Mouse (Mus musculus) kidney, embryonic 15.5 days (tissue): Measurements from ENCODE around the gene Olfr957. TPM values are rescaled to one million over a fixed set of nuclear protein-coding genes. Genes with fewer than 3 reads are reported as not detected.

ENCODE experiments used
- ATAC-seq: fragments of 200-750 bp; cut with Nextera tagmentation; replicated peaks from 2 replicates; pipeline ENCODE4 v1.8.0; 2017; ENCODE audit warnings: moderate TSS enrichment; ENCODE audit not compliant: low FRiP score
- H3K27ac ChIP-seq: fragments of 300-500 bp; sonication (generic); 2 replicates; pipeline ENCODE4 v1.5.1; 2015; ENCODE audit warnings: mild to moderate bottlenecking, inconsistent platforms
- H3K27me3 ChIP-seq: fragments of 300-500 bp; sonication (generic); 2 replicates; pipeline ENCODE4 v1.6.1; 2015; ENCODE audit warnings: inconsistent platforms
- H3K36me3 ChIP-seq: fragments of 300-500 bp; sonication (generic); 2 replicates; pipeline ENCODE4 v1.6.1; 2015; ENCODE audit warnings: inconsistent platforms
- H3K4me1 ChIP-seq: fragments of 300-500 bp; sonication (generic); 2 replicates; pipeline ENCODE4 v1.6.1; 2015; ENCODE audit warnings: inconsistent platforms
- H3K4me2 ChIP-seq: fragments of 300-500 bp; sonication (generic); 2 replicates; pipeline ENCODE4 v1.6.1; 2015; ENCODE audit warnings: moderate library complexity, mild to moderate bottlenecking, inconsistent platforms
- H3K4me3 ChIP-seq: fragments of 300-500 bp; sonication (generic); replicated peaks from 2 replicates; pipeline ENCODE4 v1.5.1; 2015; ENCODE audit warnings: mild to moderate bottlenecking, inconsistent platforms
- H3K9ac ChIP-seq: fragments of 300-500 bp; sonication (generic); 2 replicates; pipeline ENCODE4 v1.6.1; 2015; ENCODE audit warnings: mild to moderate bottlenecking, inconsistent platforms
- H3K9me3 ChIP-seq: fragments of 300-500 bp; sonication (generic); replicated peaks from 2 replicates; pipeline ENCODE4 v1.6.1; 2016; ENCODE audit warnings: inconsistent platforms
- WGBS: fragments of 180-500 bp; shearing (Covaris S2); methylation state at CpG from one replicate; pipeline ENCODE4 v1.1.7; 2015; ENCODE audit warnings: mixed read lengths; 5-methylcytosine and 5-hydroxymethylcytosine counted together
- polyA plus RNA-seq: library from polyadenylated mRNA; unstranded; fragments of >200 nt; fragmentation: Nextera tagmentation; extraction: Ambion mirVana; gene quantifications from 2 replicates; pipeline ENCODE4 v1.2.1, GENCODE M21; 2015

The Olfr957 gene
- not detected in 2 replicates for polyA plus RNA-seq

DNA sequence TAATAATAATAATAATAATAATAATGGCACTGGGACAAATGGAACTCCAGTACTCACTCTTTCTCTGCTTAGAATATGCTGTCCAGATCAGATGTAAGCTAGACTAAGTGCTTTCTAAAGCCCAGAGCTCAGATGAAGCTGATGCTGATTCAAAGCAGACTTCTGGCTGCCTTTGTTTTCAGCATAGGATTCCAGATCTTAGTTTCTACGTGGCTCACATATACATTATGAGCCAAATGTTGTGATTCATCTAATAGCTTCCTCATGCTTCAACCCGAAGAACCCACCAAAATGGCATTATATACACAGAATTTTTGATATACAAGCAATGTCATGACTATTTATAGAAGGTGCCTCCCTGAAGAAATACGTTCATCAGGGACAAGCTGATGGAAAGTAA is at the start of gene Olfr957:
Gene Olfr957, minus strand, starts transcription at position 279 of the 400 bp plus-strand sequence.
- no peaks in the 10 kb centered on the region for H3K4me1 ChIP-seq
- ATAC-seq = no peak
- no peaks in the 10 kb centered on the region for H3K36me3 ChIP-seq
- H3K9ac ChIP-seq = no peak within 1 kb of the TSS
- H3K9me3 ChIP-seq = no peaks in the 10 kb centered on the region
- H3K4me3 ChIP-seq = no peak within 1 kb of the TSS
- H3K27me3 ChIP-seq = no peaks in the 10 kb centered on the region
- 61% methylated on average over 3 of the region's 3 CpGs for WGBS
- H3K4me2 ChIP-seq = no peak within 1 kb of the TSS
- no peak within 1 kb of the TSS for H3K27ac ChIP-seq

GRCm38 (mm10) chr9:39558349-39558647 is 42.7 kb upstream of the Olfr957 start:
- no peak overlapping the region for H3K4me3 ChIP-seq
- H3K4me2 ChIP-seq = no peak overlapping the region
- ATAC-seq = no peak
- no peak overlapping the region for H3K27ac ChIP-seq
- H3K9ac ChIP-seq = no peak overlapping the region
- no peaks in the 10 kb centered on the region for H3K9me3 ChIP-seq
- no peaks in the 10 kb centered on the region for H3K27me3 ChIP-seq
- no peaks in the 10 kb centered on the region for H3K36me3 ChIP-seq
- H3K4me1 ChIP-seq = no peaks in the 10 kb centered on the region

GRCm38 (mm10) chr9:39557529-39558348 is 42.1 kb upstream of the Olfr957 start:
- no peak overlapping the region for H3K9ac ChIP-seq
- no peak overlapping the region for H3K27ac ChIP-seq
- WGBS = 65% methylated on average over 3 of the region's 3 CpGs
- no peak overlapping the region for H3K4me3 ChIP-seq
- no peaks in the 10 kb centered on the region for H3K36me3 ChIP-seq
- H3K9me3 ChIP-seq = no peaks in the 10 kb centered on the region
- H3K4me1 ChIP-seq = no peaks in the 10 kb centered on the region
- no peaks in the 10 kb centered on the region for H3K27me3 ChIP-seq
- no peak for ATAC-seq
- H3K4me2 ChIP-seq = no peak overlapping the region

DNA sequence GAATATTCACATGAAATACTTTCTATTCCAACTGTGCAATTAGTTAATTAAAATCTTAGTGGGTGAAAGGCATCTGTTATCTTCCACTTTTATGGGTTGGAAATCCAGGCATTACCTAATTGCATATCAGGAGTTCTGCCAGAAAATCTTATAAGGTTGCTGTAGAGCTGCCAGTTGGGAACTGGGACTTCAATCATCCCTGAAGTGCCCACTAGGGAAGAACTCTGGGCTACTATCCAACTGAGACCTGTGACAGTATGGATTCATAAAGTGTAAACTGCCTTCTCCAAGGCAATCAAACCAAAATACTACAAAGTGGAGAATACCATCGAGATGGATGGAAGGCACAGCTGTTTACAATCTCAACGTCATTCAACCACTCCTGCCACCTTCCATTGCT is 38.3 kb upstream of the Olfr957 start, which contains the start of gene Olfr958:
Gene Olfr958, minus strand, starts transcription at position 109 of the 400 bp plus-strand sequence.
- Histone ChIP-seq H3K36me3 (no peaks in the 10 kb centered on the region), H3K4me3 (no peak within 1 kb of the TSS), H3K9ac (no peak within 1 kb of the TSS), H3K4me2 (no peak within 1 kb of the TSS), H3K4me1 (no peaks in the 10 kb centered on the region), H3K27me3 (no peaks in the 10 kb centered on the region), H3K27ac (no peak within 1 kb of the TSS), H3K9me3 (no peaks in the 10 kb centered on the region)
- whole genome bisulfite sequencing = 81% methylated on average over 2 of the region's 2 CpGs
- ATAC-seq = no peak

GRCm38 (mm10) chr9:39550806-39551205 is 35.2 kb upstream of the Olfr957 start:
- Histone ChIP-seq H3K27me3 (no peaks in the 10 kb centered on the region), H3K27ac (no peak overlapping the region), H3K4me2 (no peak overlapping the region), H3K4me3 (no peak overlapping the region), H3K36me3 (no peaks in the 10 kb centered on the region), H3K4me1 (no peaks in the 10 kb centered on the region), H3K9ac (no peak overlapping the region), H3K9me3 (no peaks in the 10 kb centered on the region)
- ATAC-seq = no peak
- WGBS = 77% methylated on average over 5 of the region's 5 CpGs

DNA sequence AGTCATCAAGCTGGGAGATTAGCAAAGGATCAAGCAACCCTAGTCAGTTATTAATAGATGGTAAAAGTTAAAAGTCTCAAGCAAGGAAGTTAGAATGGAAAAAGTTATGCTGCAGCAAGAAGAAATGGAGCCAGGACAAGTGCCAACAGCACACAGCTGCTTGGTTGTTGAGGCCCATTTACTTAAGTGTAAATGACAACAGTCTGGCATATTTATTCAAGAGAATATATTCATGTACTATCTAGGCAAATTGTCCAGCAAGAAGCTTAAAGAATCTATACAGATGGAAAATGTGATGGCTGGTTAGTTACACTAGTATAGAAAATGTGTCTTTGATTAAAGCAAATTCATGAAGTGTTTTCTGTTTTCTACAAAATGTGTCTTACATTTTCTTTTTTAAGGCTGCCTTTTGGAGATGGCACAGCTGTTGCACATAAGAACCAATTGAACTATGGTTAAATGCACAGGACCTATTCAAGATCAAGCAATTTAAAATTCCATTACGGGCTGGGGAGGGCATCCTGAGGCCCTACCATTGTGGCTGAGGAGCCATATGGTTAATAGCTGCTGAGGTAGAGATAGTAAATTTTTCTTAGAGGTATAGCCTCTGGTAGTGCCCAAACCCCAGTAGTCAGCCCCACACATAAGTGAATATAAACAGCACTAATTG is 8.1 kb upstream of the Olfr957 start:
- Histone ChIP-seq H3K4me3 (no peak overlapping the region), H3K4me1 (no peaks in the 10 kb centered on the region), H3K9me3 (no peaks in the 10 kb centered on the region), H3K9ac (no peak overlapping the region), H3K4me2 (no peak overlapping the region), H3K27me3 (no peaks in the 10 kb centered on the region), H3K27ac (no peak overlapping the region), H3K36me3 (no peaks in the 10 kb centered on the region)
- 65% methylated on average over 1 of the region's 1 CpGs for WGBS
- ATAC-seq = no peak

- Histone ChIP-seq H3K4me2 (no peak overlapping the region), H3K27ac (no peak overlapping the region), H3K36me3 (no peaks in the 10 kb centered on the region), H3K9ac (no peak overlapping the region), H3K9me3 (no peaks in the 10 kb centered on the region), H3K4me3 (no peak overlapping the region), H3K4me1 (no peaks in the 10 kb centered on the region), H3K27me3 (no peaks in the 10 kb centered on the region)
- no peak for ATAC-seq
These were observed 3.0 kb upstream of the Olfr957 start for GRCm38 (mm10) chr9:39518595-39518994.

- no peaks in the 10 kb centered on the region for H3K27me3 ChIP-seq
- H3K27ac ChIP-seq = no peak overlapping the region
- H3K4me1 ChIP-seq = no peaks in the 10 kb centered on the region
- ATAC-seq = no peak
- H3K9ac ChIP-seq = no peak overlapping the region
- H3K9me3 ChIP-seq = no peaks in the 10 kb centered on the region
- H3K4me3 ChIP-seq = no peak overlapping the region
- H3K4me2 ChIP-seq = no peak overlapping the region
- no peaks in the 10 kb centered on the region for H3K36me3 ChIP-seq
- 82% methylated on average over 9 of the region's 9 CpGs for WGBS
These were observed 6.2 kb downstream of the Olfr957 start for GRCm38 (mm10) chr9:39509412-39509811.

DNA sequence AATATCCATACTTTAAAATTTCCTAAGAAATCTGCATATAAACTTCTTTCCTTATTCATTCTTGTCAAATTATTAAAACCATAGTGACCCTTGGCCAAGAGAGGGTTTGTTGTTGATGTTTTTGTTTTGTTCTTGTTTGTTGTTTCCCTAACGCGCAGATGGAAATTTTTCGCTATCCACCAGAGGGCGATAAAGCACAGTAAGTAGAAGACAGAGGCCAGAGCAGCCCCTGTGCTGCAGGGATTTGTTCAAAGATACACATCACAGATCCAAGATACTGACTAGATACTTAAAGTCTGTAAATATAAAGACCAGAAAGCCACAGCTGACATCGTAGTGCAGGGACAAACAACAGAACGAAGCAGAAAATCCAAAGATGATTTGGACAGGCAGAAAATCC is 6.6 kb downstream of the Olfr957 start:
- ATAC-seq = no peak
- no peaks in the 10 kb centered on the region for H3K36me3 ChIP-seq
- no peak overlapping the region for H3K27ac ChIP-seq
- H3K4me2 ChIP-seq = no peak overlapping the region
- H3K9ac ChIP-seq = no peak overlapping the region
- no peaks in the 10 kb centered on the region for H3K4me1 ChIP-seq
- no peaks in the 10 kb centered on the region for H3K9me3 ChIP-seq
- H3K4me3 ChIP-seq = no peak overlapping the region
- 14% methylated on average over 6 of the region's 6 CpGs for WGBS
- H3K27me3 ChIP-seq = no peaks in the 10 kb centered on the region

GRCm38 (mm10) chr9:39493895-39494294 is 21.7 kb downstream of the Olfr957 start, which contains the start of gene Olfr44:
TSS of gene Olfr44 (minus strand) at chr9:39493995.
- H3K27ac ChIP-seq = no peak within 1 kb of the TSS
- H3K4me2 ChIP-seq = no peak within 1 kb of the TSS
- no peaks in the 10 kb centered on the region for H3K4me1 ChIP-seq
- H3K36me3 ChIP-seq = no peaks in the 10 kb centered on the region
- H3K9me3 ChIP-seq = no peaks in the 10 kb centered on the region
- 93% methylated on average over 2 of the region's 2 CpGs for WGBS
- no peak within 1 kb of the TSS for H3K9ac ChIP-seq
- no peak for ATAC-seq
- no peaks in the 10 kb centered on the region for H3K27me3 ChIP-seq
- H3K4me3 ChIP-seq = no peak within 1 kb of the TSS

GRCm38 (mm10) chr9:39471844-39472243 is 43.8 kb downstream of the Olfr957 start, which contains the start of gene Olfr955:
TSS of gene Olfr955 (minus strand) at chr9:39471944.
- no peak within 1 kb of the TSS for H3K9ac ChIP-seq
- H3K9me3 ChIP-seq = no peaks in the 10 kb centered on the region
- H3K4me3 ChIP-seq = no peak within 1 kb of the TSS
- H3K4me2 ChIP-seq = no peak within 1 kb of the TSS
- H3K4me1 ChIP-seq = no peaks in the 10 kb centered on the region
- H3K27me3 ChIP-seq = no peaks in the 10 kb centered on the region
- ATAC-seq = no peak
- H3K36me3 ChIP-seq = no peaks in the 10 kb centered on the region
- 63% methylated on average over 1 of the region's 1 CpGs for WGBS
- no peak within 1 kb of the TSS for H3K27ac ChIP-seq
